Mouse (Mus musculus): ENCODE data around the gene Gnb3. TPM values are rescaled to one million over a fixed set of nuclear protein-coding genes. Genes with fewer than 3 reads are reported as not detected.

Gnb3 gene
- polyA plus RNA-seq, 1 experiment from 2014 or later, result 0.78 TPM

- peak within 1 kb of the TSS; percentile 89 for H3K9ac ChIP-seq
- under 1% methylated on average over 37 of the region's 43 CpGs for WGBS
- H3K9me3 ChIP-seq, result no peaks in the 10 kb centered on the region
- peaks cover 77% of the 10 kb centered on the region for H3K4me1 ChIP-seq (replicated peaks)
- H3K27me3 ChIP-seq, result peaks cover 4% of the 10 kb centered on the region
- peak; percentile 64 for ATAC-seq (ENCODE audit: low FRiP score)
- H3K27ac ChIP-seq, result peak within 1 kb of the TSS; percentile 95
- peak within 1 kb of the TSS; percentile 73 for H3K4me2 ChIP-seq
- peaks cover 11% of the 10 kb centered on the region for H3K36me3 ChIP-seq
- peak within 1 kb of the TSS; percentile 67 for H3K4me3 ChIP-seq
These were observed 23.7 kb upstream of the Gnb3 start, which contains the start of gene Gpr162 for GRCm38 (mm10) chr6:124863658-124864298. Gpr162 (minus strand) TSS chr6:124863983.

- Histone ChIP-seq H3K4me3 (peak overlapping the region; percentile 67), H3K36me3 (peaks cover 11% of the 10 kb centered on the region), H3K4me1 (replicated peaks) (peaks cover 83% of the 10 kb centered on the region), H3K27me3 (peaks cover 4% of the 10 kb centered on the region), H3K4me2 (peak overlapping the region; percentile 73), H3K27ac (peak overlapping the region; percentile 95), H3K9ac (peak overlapping the region; percentile 89), H3K9me3 (no peaks in the 10 kb centered on the region)
- WGBS, result 0% methylated on average over 11 of the region's 16 CpGs
- ATAC-seq (ENCODE audit: low FRiP score), result peak; percentile 30
These were observed 23.1 kb upstream of the Gnb3 start for GRCm38 (mm10) chr6:124863125-124863657.

GRCm38 (mm10) chr6:124862406-124863124 is 22.5 kb upstream of the Gnb3 start:
- 11% methylated on average over 8 of the region's 8 CpGs for WGBS
- ATAC-seq (ENCODE audit: low FRiP score), result no peak; the same call in 1 of the 2 replicates
- peak overlapping the region; percentile 95 for H3K27ac ChIP-seq

GRCm38 (mm10) chr6:124861802-124862201 is 21.7 kb upstream of the Gnb3 start:
- Histone ChIP-seq H3K4me3 (peak overlapping the region; percentile 67), H3K9me3 (no peaks in the 10 kb centered on the region), H3K27me3 (no peaks in the 10 kb centered on the region; the same call in 1 of the 2 replicates), H3K9ac (peak overlapping the region; percentile 89), H3K36me3 (peaks cover 11% of the 10 kb centered on the region), H3K4me1 (replicated peaks) (peaks cover 89% of the 10 kb centered on the region), H3K27ac (peak overlapping the region; percentile 95), H3K4me2 (peak overlapping the region; percentile 73)
- no peak for ATAC-seq (ENCODE audit: low FRiP score)
- WGBS, result 27% methylated on average over 3 of the region's 3 CpGs

More at GRCm38 (mm10) chr6:124862406-124863124, 22.5 kb upstream of the Gnb3 start:
- Histone ChIP-seq H3K4me1 (replicated peaks) (peaks cover 89% of the 10 kb centered on the region), H3K4me2 (peak overlapping the region; percentile 73), H3K9me3 (no peaks in the 10 kb centered on the region), H3K27me3 (peaks cover 2% of the 10 kb centered on the region), H3K4me3 (peak overlapping the region; percentile 67), H3K36me3 (peaks cover 11% of the 10 kb centered on the region), H3K9ac (peak overlapping the region; percentile 89)

- Histone ChIP-seq H3K9me3 (no peaks in the 10 kb centered on the region), H3K4me3 (peak overlapping the region; percentile 67), H3K27ac (peak overlapping the region; percentile 95), H3K27me3 (no peaks in the 10 kb centered on the region; the same call in 1 of the 2 replicates), H3K9ac (peak overlapping the region; percentile 89), H3K4me2 (peak overlapping the region; percentile 73), H3K36me3 (peaks cover 11% of the 10 kb centered on the region), H3K4me1 (replicated peaks) (peaks cover 90% of the 10 kb centered on the region)
- WGBS, result 80% methylated on average over 19 of the region's 19 CpGs
- no peak for ATAC-seq (ENCODE audit: low FRiP score)
These were observed 21.2 kb upstream of the Gnb3 start for GRCm38 (mm10) chr6:124861266-124861665.

GRCm38 (mm10) chr6:124860511-124860910 is 20.4 kb upstream of the Gnb3 start:
- Histone ChIP-seq H3K27me3 (no peaks in the 10 kb centered on the region; the same call in 1 of the 2 replicates), H3K4me3 (no peak overlapping the region; the same call in 1 of the 2 replicates), H3K9me3 (no peaks in the 10 kb centered on the region), H3K27ac (peak overlapping the region; percentile 95), H3K9ac (peak overlapping the region; percentile 89), H3K4me1 (replicated peaks) (peaks cover 90% of the 10 kb centered on the region), H3K36me3 (peaks cover 11% of the 10 kb centered on the region), H3K4me2 (peak overlapping the region; percentile 44)
- ATAC-seq (ENCODE audit: low FRiP score), result no peak
- WGBS, result 80% methylated on average over 9 of the region's 9 CpGs

GRCm38 (mm10) chr6:124859725-124860124 is 19.6 kb upstream of the Gnb3 start:
- H3K36me3 ChIP-seq, result peaks cover 11% of the 10 kb centered on the region
- no peaks in the 10 kb centered on the region; the same call in 1 of the 2 replicates for H3K27me3 ChIP-seq
- peak overlapping the region; percentile 44 for H3K4me2 ChIP-seq
- peak overlapping the region; percentile 20 for H3K4me3 ChIP-seq
- H3K9me3 ChIP-seq, result no peaks in the 10 kb centered on the region
- H3K4me1 ChIP-seq (replicated peaks), result peaks cover 88% of the 10 kb centered on the region
- peak overlapping the region; percentile 95 for H3K27ac ChIP-seq
- whole genome bisulfite sequencing, result 6% methylated on average over 12 of the region's 12 CpGs
- peak overlapping the region; percentile 89 for H3K9ac ChIP-seq
- no peak for ATAC-seq (ENCODE audit: low FRiP score)

- H3K27ac ChIP-seq, result peak overlapping the region; percentile 99
These were observed 18.7 kb upstream of the Gnb3 start for GRCm38 (mm10) chr6:124858561-124859318.

GRCm38 (mm10) chr6:124857840-124858530 is 17.9 kb upstream of the Gnb3 start:
- peak overlapping the region; percentile 99 for H3K27ac ChIP-seq
- H3K4me3 ChIP-seq, result peak overlapping the region; percentile 67
- peak overlapping the region; percentile 77 for H3K4me2 ChIP-seq
- 23% methylated on average over 26 of the region's 26 CpGs for whole genome bisulfite sequencing
- H3K27me3 ChIP-seq, result no peaks in the 10 kb centered on the region; the same call in 1 of the 2 replicates
- no peaks in the 10 kb centered on the region for H3K9me3 ChIP-seq
- ATAC-seq (ENCODE audit: low FRiP score), result no peak
- peak overlapping the region; percentile 95 for H3K9ac ChIP-seq
- H3K36me3 ChIP-seq, result peaks cover 20% of the 10 kb centered on the region
- H3K4me1 ChIP-seq (replicated peaks), result peaks cover 75% of the 10 kb centered on the region

More at GRCm38 (mm10) chr6:124858561-124859318, 18.7 kb upstream of the Gnb3 start:
- Histone ChIP-seq H3K36me3 (peaks cover 12% of the 10 kb centered on the region), H3K4me2 (peak overlapping the region; percentile 77; the same call in 1 of the 2 replicates), H3K9me3 (no peaks in the 10 kb centered on the region), H3K4me1 (replicated peaks) (peaks cover 80% of the 10 kb centered on the region), H3K27me3 (no peaks in the 10 kb centered on the region; the same call in 1 of the 2 replicates), H3K4me3 (no peak overlapping the region), H3K9ac (peak overlapping the region; percentile 89)
- no peak for ATAC-seq (ENCODE audit: low FRiP score)
- WGBS, result 79% methylated on average over 28 of the region's 28 CpGs

GRCm38 (mm10) chr6:124856916-124857839 is 17.1 kb upstream of the Gnb3 start, which contains the start of gene P3h3:
P3h3 (minus strand) TSS chr6:124857752.
- WGBS, result under 1% methylated on average over 70 of the region's 86 CpGs
- peak within 1 kb of the TSS; percentile 95 for H3K9ac ChIP-seq
- peaks cover 66% of the 10 kb centered on the region for H3K4me1 ChIP-seq (replicated peaks)
- H3K4me2 ChIP-seq, result peak within 1 kb of the TSS; percentile 77
- no peaks in the 10 kb centered on the region; the same call in 1 of the 2 replicates for H3K27me3 ChIP-seq
- H3K36me3 ChIP-seq, result peaks cover 25% of the 10 kb centered on the region
- H3K4me3 ChIP-seq, result peak within 1 kb of the TSS; percentile 67
- peak; percentile 87 for ATAC-seq (ENCODE audit: low FRiP score)
- H3K9me3 ChIP-seq, result no peaks in the 10 kb centered on the region
- peak within 1 kb of the TSS; percentile 99 for H3K27ac ChIP-seq

Data from hindbrain, embryonic 13.5 days (tissue).